ENCODE assay signal across 15 mouse cellular contexts in the genomic region with DNA sequence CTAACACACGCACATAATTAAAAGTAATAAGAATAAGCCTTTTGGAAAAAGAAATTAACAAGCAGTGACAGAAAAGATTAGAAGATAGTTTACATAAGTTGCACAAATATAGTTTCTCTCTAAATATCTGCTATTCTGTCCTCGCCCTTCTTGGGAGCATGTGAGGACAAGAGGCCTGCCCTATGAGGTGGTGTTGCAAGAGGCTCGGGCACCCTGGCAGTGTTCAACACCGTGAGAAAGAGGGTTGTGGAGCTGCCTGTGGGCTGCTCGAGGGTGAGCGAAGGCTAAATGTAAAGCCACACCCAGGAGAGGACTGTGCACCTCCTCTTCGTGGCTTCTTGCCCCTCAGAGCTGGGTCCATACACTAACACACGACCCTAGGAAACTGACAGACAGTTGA.
DNase-seq lines count a peak whose midpoint lies in the region; TF ChIP-seq lines count a peak whose summit lies in the region.
"Had no signal": no experiment of that assay in that cellular context is flagged by ENCODE, and none has a peak within 500 bp of the region (broad histone marks: within the 10 kb centered on the region; RNA-seq: fewer than 3 reads in every experiment).

No protein-coding gene starts in this region.

- no peak for TF ChIP-seq CTCF in lung, adult 2 months (IDR thresholded peaks at IDR 0.05; ENCODE audit: insufficient read depth, low read length)

- intact Hi-C loops in left cerebral cortex, postnatal 10 days (cut with DNase I) = no loop called here

- TF ChIP-seq POLR2A in lung, adult 2 months (IDR thresholded peaks at IDR 0.05; ENCODE audit: borderline replicate concordance, extremely low read depth, low read depth, low read length) = no peak

- WGBS in lung, adult 2 months = 60% methylated on average over 8 of the region's 8 CpGs

- H3K4me3 ChIP-seq in lung, adult 2 months (replicated peaks; ENCODE audit: extremely low read depth, low read depth, low read length) = no peak overlapping the region
- H3K4me3 ChIP-seq: gastrocnemius, adult 2 months; heart, embryonic 12.5 days; hindbrain, embryonic 10.5 days had no signal

- peak; percentile 45 for DNase-seq in adrenal gland, postnatal 14 days
- DNase-seq in adrenal gland, postnatal 25 days = no peak
- peak; percentile 11 for DNase-seq in lung, adult 2 months
- DNase-seq in lung, postnatal 14 days = no peak
- DNase-seq in adipocyte (ENCODE audit: low spot score) = peak; percentile 71
- DNase-seq in lung, postnatal 25 days (ENCODE audit: low spot score) = peak; percentile 3
- DNase-seq in left cerebral cortex, postnatal 10 days (ENCODE audit: extremely low spot score in 1 of 2, low spot score in 2 of 2) = no peak
- no peak for DNase-seq in kidney, postnatal 36 days
- DNase-seq: cerebellum, adult 11-12 months; cerebellum, adult 9-10 months; cerebellum, postnatal 25 days; gastrocnemius, adult 2 months; gastrocnemius, postnatal 25 days had no signal

- no peaks in the 10 kb centered on the region for H3K4me1 ChIP-seq in lung, adult 2 months (ENCODE audit: control insufficient read depth, insufficient read depth, low read length)
- H3K4me1 ChIP-seq: heart, embryonic 12.5 days had no signal

Comparison
In these comparisons a context has a peak if more than half of its experiments do, and no peak if none do; other contexts are left out.
1. DNase-seq: peak in adrenal gland, postnatal 14 days (single experiment), lung, adult 2 months (single experiment), adipocyte (single experiment) and lung, postnatal 25 days (single experiment); none in adrenal gland, postnatal 25 days (single experiment), lung, postnatal 14 days (single experiment), left cerebral cortex, postnatal 10 days (0 of 2) and kidney, postnatal 36 days (0 of 2).